Mouse (Mus musculus) midbrain, embryonic 11.5 days (tissue): ENCODE results near the gene Adarb1. TPM values are rescaled to one million over a fixed set of nuclear protein-coding genes. Genes with fewer than 3 reads are reported as not detected.

Experiments used
- ATAC-seq: fragments of 200-750 bp; cut with Nextera tagmentation; 2 replicates; pipeline ENCODE4 v1.8.0; 2017; ENCODE audit warnings: moderate TSS enrichment, moderate library complexity; ENCODE audit not compliant: low FRiP score
- DNase-seq: peaks from one replicate; pipeline ENCODE4 v3.0.0; 2015; ENCODE audit warnings: low spot score; ENCODE audit errors: missing footprints
- H3K27ac ChIP-seq: fragments of 300-500 bp; sonication (generic); 2 replicates; pipeline ENCODE4 v1.5.1; 2014; ENCODE audit warnings: low read depth, low read length
- H3K27me3 ChIP-seq: fragments of 300-500 bp; sonication (generic); 2 replicates; pipeline ENCODE4 v1.6.1; 2014; ENCODE audit warnings: mild to moderate bottlenecking, low read length, moderate library complexity, mixed read lengths; ENCODE audit not compliant: control insufficient read depth, insufficient read depth
- H3K36me3 ChIP-seq: fragments of 300-500 bp; sonication (generic); 2 replicates; pipeline ENCODE4 v1.6.1; 2014; ENCODE audit warnings: mild to moderate bottlenecking, low read length, moderate library complexity, mixed read lengths; ENCODE audit not compliant: control insufficient read depth, insufficient read depth
- H3K4me1 ChIP-seq: fragments of 300-500 bp; sonication (generic); 2 replicates; pipeline ENCODE4 v1.6.1; 2014; ENCODE audit warnings: low read length; ENCODE audit not compliant: control insufficient read depth, insufficient read depth
- H3K4me2 ChIP-seq: fragments of 300-500 bp; sonication (generic); 2 replicates; pipeline ENCODE4 v1.6.1; 2014; ENCODE audit warnings: mild to moderate bottlenecking, moderate library complexity
- H3K4me3 ChIP-seq: fragments of 300-500 bp; sonication (generic); 2 replicates; pipeline ENCODE4 v1.5.1; 2014; ENCODE audit warnings: low read depth, low read length
- H3K9ac ChIP-seq: fragments of 300-500 bp; sonication (generic); 2 replicates; pipeline ENCODE4 v1.6.1; 2014; ENCODE audit warnings: low read length
- H3K9me3 ChIP-seq: fragments of 300-500 bp; sonication (generic); 2 replicates; pipeline ENCODE4 v1.6.1; 2016; ENCODE audit warnings: low read length; ENCODE audit not compliant: control insufficient read depth
- WGBS: fragments of 180-500 bp; shearing (Covaris S2); extraction: QIAGEN DNeasy Blood & Tissue Kit; methylation state at CpG from one replicate; pipeline ENCODE4 v1.1.7; 2014; 5-methylcytosine and 5-hydroxymethylcytosine counted together
- polyA plus RNA-seq: library from polyadenylated mRNA; unstranded; fragments of >200 nt; fragmentation: Nextera tagmentation; extraction: Ambion mirVana; gene quantifications from 2 replicates; pipeline ENCODE4 v1.2.1, GENCODE M21; 2014

Gene Adarb1
- polyA plus RNA-seq, 1 experiment from 2014 or later, result 5.8 TPM

DNA sequence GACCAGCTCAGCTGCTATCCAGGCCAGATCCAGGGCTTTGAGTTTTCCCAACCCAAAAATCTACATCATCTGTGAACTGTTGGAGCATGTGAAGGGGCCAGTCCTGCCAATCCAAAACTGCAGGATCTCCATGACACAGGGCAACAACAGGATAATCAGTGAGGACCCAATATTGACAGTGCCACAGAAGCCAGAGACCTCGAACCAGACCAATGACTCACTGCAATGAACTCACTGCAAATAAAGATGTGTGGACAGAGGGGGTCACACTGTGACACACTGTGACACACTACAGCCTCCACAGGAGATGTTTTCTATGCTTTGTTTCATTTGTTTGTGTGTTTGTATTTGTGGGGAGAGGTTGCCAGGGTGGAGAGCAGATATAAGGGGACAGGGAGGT is 15.6 kb downstream of the Adarb1 start:
- Histone ChIP-seq H3K9ac (no peak overlapping the region), H3K27ac (no peak overlapping the region), H3K27me3 (no peaks in the 10 kb centered on the region), H3K4me2 (no peak overlapping the region), H3K36me3 (no peaks in the 10 kb centered on the region), H3K4me1 (no peaks in the 10 kb centered on the region), H3K4me3 (no peak overlapping the region), H3K9me3 (no peaks in the 10 kb centered on the region)
- ATAC-seq, result no peak
- DNase-seq, result no peak
- 90% methylated on average over 1 of the region's 1 CpGs for WGBS

GRCm38 (mm10) chr10:77401039-77401438 is 17.0 kb downstream of the Adarb1 start:
- H3K27me3 ChIP-seq, result no peaks in the 10 kb centered on the region
- no peak overlapping the region for H3K27ac ChIP-seq
- WGBS, result 94% methylated on average over 6 of the region's 6 CpGs
- ATAC-seq, result no peak
- H3K36me3 ChIP-seq, result no peaks in the 10 kb centered on the region
- no peak overlapping the region for H3K9ac ChIP-seq
- H3K9me3 ChIP-seq, result no peaks in the 10 kb centered on the region
- no peak overlapping the region for H3K4me2 ChIP-seq
- DNase-seq, result no peak
- no peaks in the 10 kb centered on the region for H3K4me1 ChIP-seq
- no peak overlapping the region for H3K4me3 ChIP-seq

DNA sequence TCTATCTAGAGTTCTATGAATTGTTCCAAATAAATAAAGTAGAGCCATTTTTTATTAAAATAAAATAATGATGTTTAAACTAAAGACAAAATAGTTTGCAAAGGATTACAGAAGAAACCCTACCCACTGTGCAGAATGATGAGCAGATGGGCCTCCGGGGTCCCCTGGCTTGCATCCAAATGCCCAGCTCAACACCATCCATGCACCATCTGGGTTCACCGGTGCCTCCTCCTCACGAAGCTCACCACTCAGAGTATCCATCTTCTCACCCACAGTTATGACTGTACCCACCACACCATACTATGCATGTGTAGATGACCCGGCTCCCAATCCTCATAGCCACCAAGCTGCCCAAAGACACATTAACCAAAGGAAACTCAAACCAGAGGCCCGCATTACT is 18.1 kb downstream of the Adarb1 start:
- Histone ChIP-seq H3K27me3 (no peaks in the 10 kb centered on the region), H3K4me2 (no peak overlapping the region), H3K36me3 (no peaks in the 10 kb centered on the region), H3K9ac (no peak overlapping the region), H3K27ac (no peak overlapping the region), H3K4me1 (no peaks in the 10 kb centered on the region), H3K4me3 (no peak overlapping the region), H3K9me3 (no peaks in the 10 kb centered on the region)
- WGBS, result 87% methylated on average over 5 of the region's 5 CpGs
- ATAC-seq (no peak), DNase-seq (no peak)

DNA sequence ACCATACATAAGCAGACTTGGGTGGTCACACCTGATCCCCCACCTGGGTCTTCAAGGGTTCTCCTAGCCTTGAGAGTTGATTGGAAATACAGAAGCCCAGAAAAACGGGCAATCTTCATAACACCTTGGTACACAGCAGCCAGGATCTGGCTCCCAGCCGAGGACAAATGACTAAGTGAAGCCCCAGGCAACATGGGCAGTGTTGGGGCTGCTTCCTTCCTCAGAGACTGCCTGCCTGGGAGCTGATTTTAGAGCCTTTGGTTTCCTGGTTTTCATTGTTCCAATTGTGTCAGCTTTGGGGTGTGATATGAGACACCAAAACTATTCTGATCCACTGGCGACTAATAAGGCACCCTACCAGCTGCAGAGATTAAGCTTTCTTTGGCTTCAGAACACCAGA is 20.0 kb downstream of the Adarb1 start:
- H3K4me1 ChIP-seq, result no peaks in the 10 kb centered on the region
- ATAC-seq (no peak), DNase-seq (no peak)
- H3K9ac ChIP-seq, result no peak overlapping the region
- H3K27me3 ChIP-seq, result no peaks in the 10 kb centered on the region
- H3K9me3 ChIP-seq, result no peaks in the 10 kb centered on the region
- WGBS, result 70% methylated on average over 3 of the region's 3 CpGs
- H3K27ac ChIP-seq, result no peak overlapping the region
- H3K4me3 ChIP-seq, result no peak overlapping the region
- H3K36me3 ChIP-seq, result no peaks in the 10 kb centered on the region
- H3K4me2 ChIP-seq, result no peak overlapping the region

GRCm38 (mm10) chr10:77397056-77397642 is 20.9 kb downstream of the Adarb1 start:
- no peak for ATAC-seq

DNA sequence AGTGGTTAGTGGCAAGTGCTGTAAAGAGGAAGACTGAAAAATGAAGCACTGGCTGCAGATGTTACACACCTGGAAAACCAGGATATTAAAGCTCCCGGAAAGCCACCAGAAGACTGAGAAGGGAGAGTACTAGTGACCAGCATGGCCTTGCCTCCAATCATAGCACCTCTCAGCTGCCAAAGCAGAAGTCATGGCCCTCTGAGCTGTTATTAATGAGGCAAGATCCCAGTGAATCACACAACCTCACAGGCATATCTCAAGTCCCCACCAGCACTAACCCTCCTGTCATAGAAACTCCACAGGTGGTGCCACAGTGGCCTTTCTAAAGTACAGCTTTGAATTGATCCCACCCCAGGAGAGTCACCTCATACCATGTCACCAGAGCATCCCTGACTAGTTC is 22.1 kb downstream of the Adarb1 start:
- no peak for DNase-seq
- H3K4me3 ChIP-seq, result no peak overlapping the region
- no peak overlapping the region for H3K4me2 ChIP-seq
- H3K27me3 ChIP-seq, result no peaks in the 10 kb centered on the region
- no peaks in the 10 kb centered on the region for H3K4me1 ChIP-seq
- no peaks in the 10 kb centered on the region for H3K36me3 ChIP-seq
- H3K9me3 ChIP-seq, result no peaks in the 10 kb centered on the region
- H3K27ac ChIP-seq, result no peak overlapping the region
- WGBS, result 100% methylated on average over 1 of the region's 1 CpGs
- no peak for ATAC-seq
- no peak overlapping the region for H3K9ac ChIP-seq

More at GRCm38 (mm10) chr10:77397056-77397642, 20.9 kb downstream of the Adarb1 start:
- Histone ChIP-seq H3K36me3 (no peaks in the 10 kb centered on the region), H3K9ac (no peak overlapping the region), H3K4me3 (no peak overlapping the region), H3K4me1 (no peaks in the 10 kb centered on the region), H3K4me2 (no peak overlapping the region), H3K27me3 (no peaks in the 10 kb centered on the region), H3K27ac (no peak overlapping the region), H3K9me3 (no peaks in the 10 kb centered on the region)
- no peak for DNase-seq
- WGBS, result 92% methylated on average over 6 of the region's 6 CpGs

DNA sequence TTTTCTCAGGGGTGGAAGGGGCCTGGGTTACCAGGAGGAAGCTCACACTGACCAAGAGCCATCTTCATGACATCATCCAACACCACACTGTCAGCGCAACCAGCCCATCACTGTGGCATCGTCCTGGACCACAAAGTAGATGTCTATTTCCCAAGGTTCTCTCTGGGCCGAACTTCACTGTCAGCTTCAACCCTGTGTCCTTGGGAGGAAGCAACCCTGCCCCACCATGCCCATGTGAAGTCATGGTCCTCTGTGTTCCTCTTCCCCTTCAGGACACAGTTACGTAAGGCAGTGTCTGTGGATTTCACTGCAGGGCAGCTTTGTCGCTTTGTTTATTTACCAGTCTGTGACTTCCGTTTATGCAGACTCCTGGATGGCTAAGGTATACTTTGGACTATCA is 27.0 kb downstream of the Adarb1 start:
- no peaks in the 10 kb centered on the region for H3K4me1 ChIP-seq
- no peak overlapping the region for H3K4me3 ChIP-seq
- H3K27me3 ChIP-seq, result no peaks in the 10 kb centered on the region
- no peak for DNase-seq
- H3K9me3 ChIP-seq, result no peaks in the 10 kb centered on the region
- 89% methylated on average over 6 of the region's 6 CpGs for WGBS
- H3K27ac ChIP-seq, result no peak overlapping the region
- no peaks in the 10 kb centered on the region for H3K36me3 ChIP-seq
- H3K9ac ChIP-seq, result no peak overlapping the region
- no peak overlapping the region for H3K4me2 ChIP-seq
- no peak for ATAC-seq

GRCm38 (mm10) chr10:77387558-77387957 is 30.5 kb downstream of the Adarb1 start:
- WGBS, result 93% methylated on average over 1 of the region's 1 CpGs
- Histone ChIP-seq H3K9ac (no peak overlapping the region), H3K4me1 (no peaks in the 10 kb centered on the region; the same call in 1 of the 2 replicates), H3K9me3 (no peaks in the 10 kb centered on the region), H3K27me3 (no peaks in the 10 kb centered on the region), H3K27ac (no peak overlapping the region), H3K4me3 (no peak overlapping the region), H3K4me2 (no peak overlapping the region), H3K36me3 (no peaks in the 10 kb centered on the region)
- ATAC-seq (no peak), DNase-seq (no peak)

DNA sequence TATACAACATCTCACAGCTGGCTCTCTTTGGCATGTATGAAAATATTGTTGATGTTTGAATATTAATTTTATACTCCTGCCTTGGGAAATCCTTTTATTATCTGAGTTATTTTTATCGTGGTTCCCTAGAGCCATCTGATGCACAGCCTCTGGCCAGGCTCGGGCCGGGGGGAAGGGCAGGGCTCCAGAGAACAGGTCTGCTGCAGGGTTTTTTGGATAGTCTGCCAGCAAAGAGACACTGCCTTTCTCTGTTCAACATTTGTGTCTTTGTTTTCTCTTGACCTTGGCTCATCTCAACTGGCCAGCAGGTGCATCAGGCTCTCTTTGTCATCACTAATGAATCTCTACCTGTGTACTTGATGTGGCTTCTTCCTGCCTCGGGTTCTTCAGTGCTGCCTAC is 32.3 kb downstream of the Adarb1 start:
- Histone ChIP-seq H3K4me3 (no peak overlapping the region), H3K9me3 (no peaks in the 10 kb centered on the region), H3K36me3 (no peaks in the 10 kb centered on the region), H3K27me3 (no peaks in the 10 kb centered on the region), H3K4me1 (no peaks in the 10 kb centered on the region; the same call in 1 of the 2 replicates), H3K9ac (no peak overlapping the region), H3K4me2 (no peak overlapping the region), H3K27ac (no peak overlapping the region)
- ATAC-seq (no peak), DNase-seq (no peak)
- WGBS, result 83% methylated on average over 4 of the region's 4 CpGs
